Mouse (Mus musculus) large intestine, adult 2 months (tissue): ENCODE measurements at regions not wholly inside any gene's neighbourhood (a gene's known extent, or its start where the extent isn't known, plus 50 kb on each side); places are given as distances from the start of the nearest gene placed in this dataset.

Experiments
- DNase-seq: peaks from one replicate; pipeline ENCODE4 v3.0.0-alpha.2; 2012; ENCODE audit warnings: low read depth, low spot score
- WGBS: fragments of 180-500 bp; shearing (Covaris S2); methylation state at CpG from one replicate; pipeline ENCODE4 v1.1.7; 2018; 5-methylcytosine and 5-hydroxymethylcytosine counted together

DNA sequence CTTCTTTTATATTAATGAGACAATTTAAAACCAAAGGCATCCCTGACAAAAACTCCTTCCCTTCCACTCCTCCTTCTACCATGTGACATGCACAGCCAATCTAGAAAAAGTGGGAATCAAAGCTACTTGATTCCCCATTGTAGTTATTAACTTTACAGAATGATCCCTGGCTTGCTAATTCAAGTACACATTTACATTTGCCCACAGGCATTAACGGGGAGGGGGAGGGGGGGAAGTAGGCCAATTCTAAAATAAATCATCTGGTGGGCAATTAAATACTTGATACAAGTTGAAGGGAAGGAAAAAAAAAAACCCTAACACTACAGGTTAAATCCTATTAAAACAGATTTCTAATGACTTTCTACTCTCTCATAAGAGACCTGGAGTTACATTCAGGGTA, 152.8 kb downstream of the Sox4 start:
- DNase-seq = no peak
- WGBS = 68% methylated on average over 1 of the region's 1 CpGs

DNA sequence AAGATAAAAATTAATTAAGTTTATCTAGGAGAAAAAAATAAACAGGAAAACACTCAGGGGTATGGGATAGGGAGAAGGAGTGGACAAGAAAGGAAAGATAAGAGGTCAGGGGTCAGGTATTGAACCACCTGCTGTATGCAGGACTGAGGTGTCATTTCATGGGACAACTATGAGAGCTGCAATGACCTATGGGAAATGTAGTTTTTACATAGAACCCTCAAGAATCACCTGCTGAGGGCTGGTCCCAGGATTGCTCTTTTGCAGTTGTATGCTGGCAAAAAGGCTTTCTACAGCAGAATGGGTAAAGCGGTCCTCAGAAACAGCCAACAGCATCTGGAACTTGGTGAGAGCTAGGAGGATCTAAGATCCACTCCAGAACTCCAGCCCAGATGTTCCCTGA, 154.0 kb downstream of the Sox4 start:
- 93% methylated on average over 1 of the region's 1 CpGs for WGBS
- no peak for DNase-seq

DNA sequence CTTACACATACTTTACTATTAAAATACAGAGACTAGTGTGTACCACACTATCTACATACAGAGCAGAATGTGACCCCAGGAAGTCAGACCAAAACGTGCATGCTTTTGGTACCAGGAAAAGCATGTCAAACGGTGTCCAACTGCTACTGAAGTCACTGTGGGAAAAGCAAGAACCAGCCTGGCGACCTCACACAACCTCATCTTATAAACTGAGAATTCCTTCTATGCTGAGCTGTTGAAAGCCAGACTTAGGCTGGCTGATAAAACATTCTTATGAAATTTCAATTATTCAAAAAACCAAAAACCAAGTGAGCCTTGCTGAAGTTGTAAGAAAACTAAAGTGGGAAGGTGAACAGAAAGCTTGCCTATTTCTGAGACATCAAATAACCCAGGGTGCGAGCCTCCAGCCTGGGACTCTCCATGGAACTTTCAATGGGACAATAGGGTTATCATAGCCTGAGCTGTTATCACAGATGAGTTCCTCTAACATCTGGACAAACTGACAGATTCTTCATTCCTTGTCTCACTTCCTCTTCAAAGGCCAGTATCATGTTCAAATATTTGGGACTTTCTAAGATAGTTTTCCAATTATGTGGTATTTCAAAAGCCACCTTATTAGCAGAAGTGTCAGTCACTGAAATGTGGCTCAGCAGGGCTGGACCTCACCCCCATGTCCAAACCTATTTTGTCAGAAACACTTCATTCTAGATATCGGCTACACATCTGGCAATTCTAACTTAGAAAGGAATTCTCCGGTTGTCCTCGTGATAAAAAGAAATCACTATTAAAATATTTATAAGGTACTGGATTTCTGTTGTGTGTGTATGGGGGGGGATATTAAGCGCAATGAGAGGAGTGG, 155.7 kb downstream of the Sox4 start:
- 74% methylated on average over 8 of the region's 8 CpGs for WGBS
- DNase-seq = no peak

DNA sequence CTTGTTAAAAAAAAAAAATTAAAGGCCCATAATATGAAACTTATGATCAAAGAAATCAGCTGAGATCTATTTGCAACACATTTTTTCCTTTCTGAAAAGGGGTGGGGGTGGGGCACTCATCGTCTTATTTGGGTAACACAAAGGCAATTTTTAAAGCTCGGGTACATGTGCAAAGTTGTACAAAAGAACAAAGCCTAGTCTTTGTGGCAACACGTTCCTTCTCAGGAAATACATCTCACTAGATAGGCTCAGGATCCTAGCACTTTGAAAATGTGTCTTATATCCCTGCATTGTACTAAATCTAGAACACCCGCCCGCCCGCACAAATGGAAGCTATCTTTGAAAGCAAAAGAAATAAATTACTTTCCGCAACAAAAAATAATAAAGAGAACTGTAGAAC, 158.2 kb downstream of the Sox4 start:
- 84% methylated on average over 7 of the region's 7 CpGs for WGBS
- no peak for DNase-seq

DNA sequence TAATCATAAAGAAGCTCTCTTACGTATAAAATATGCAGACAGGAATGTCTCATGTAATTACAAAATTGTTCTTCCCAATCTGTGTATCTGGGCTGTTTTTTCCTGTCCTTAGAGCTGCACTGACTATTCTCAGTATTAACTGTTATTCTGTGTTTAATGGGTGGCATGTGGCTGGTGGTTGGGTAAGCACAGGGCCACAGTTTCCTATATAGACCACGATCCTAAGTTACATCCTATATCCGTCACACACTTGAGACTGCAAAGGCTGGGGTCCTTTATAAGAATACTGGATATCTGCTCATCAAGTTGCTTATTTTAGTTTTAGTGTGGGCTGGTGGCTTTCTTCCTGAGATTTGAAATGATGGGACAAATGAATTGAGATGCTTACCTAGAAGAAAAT, 159.0 kb downstream of the Sox4 start:
- WGBS = 82% methylated on average over 3 of the region's 3 CpGs
- no peak for DNase-seq

DNA sequence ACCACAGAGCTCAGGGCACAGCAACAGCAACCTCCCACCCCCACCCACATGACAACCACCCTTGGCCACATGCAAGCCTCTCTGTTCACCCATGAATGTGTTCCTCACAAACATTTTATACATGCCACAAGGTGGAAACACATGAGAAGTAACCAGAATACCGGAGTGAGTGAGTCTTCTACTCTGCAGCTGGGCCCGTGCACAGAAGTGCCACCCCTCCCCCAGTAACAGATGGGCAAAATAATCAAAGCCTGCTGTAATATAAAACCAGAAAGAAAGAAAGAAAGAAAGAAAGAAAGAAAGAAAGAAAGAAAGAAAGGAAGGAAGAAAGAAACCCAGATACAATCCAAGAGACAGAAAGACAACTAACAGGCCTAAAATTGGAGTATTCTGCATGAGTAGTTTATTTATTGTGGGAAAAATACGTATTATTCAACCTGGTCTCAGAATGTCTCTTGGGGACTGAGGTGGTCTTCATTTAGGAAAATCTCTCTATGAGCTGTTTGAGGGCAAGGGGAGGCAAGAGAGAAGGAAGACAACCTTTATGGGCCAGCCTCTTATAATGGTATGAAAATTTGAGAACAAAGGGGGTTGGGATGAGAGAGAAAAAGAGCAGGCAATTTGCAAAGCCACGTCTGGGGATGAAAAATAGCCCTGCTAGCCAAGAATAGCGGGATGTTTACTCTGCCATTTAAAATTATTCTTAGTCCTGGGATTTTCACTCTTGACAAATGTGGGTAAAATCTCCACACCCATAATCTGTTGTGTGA, 160.2 kb downstream of the Sox4 start:
- 72% methylated on average over 5 of the region's 5 CpGs for WGBS
- no peak for DNase-seq

DNA sequence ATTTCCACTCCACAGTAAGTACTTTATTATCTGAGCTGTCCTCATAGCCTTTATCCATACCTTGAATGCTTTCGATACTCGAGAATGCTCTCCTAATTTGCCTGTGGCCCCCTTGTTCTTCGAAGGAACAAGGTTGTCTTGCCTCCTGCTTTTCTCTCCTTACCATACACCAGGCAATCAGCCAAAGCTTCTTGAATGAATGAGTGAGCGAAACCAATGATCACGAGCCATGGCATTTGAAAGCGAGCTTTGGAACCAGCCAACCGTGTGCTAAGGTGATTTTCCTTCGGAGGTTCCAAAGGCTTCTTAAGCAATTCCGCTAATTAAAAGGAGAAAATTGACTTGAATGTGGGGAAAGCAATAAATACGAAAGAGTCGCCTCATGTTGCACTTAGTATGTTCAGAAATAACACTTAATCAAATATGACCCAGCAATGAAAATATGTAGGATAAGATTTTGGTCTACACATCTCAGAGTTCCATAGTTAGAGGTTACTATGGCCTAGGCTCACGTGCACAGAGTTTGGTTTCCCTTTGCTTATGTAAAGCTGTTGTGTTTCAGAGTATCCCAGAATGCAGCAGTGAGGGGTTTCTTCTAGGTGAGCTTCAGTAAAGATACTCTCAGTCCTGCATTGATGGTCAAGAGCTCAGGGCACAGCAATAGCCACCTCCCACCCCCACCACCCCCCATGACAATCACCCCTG, 160.9 kb downstream of the Sox4 start:
- DNase-seq = no peak
- WGBS = 94% methylated on average over 12 of the region's 12 CpGs

DNA sequence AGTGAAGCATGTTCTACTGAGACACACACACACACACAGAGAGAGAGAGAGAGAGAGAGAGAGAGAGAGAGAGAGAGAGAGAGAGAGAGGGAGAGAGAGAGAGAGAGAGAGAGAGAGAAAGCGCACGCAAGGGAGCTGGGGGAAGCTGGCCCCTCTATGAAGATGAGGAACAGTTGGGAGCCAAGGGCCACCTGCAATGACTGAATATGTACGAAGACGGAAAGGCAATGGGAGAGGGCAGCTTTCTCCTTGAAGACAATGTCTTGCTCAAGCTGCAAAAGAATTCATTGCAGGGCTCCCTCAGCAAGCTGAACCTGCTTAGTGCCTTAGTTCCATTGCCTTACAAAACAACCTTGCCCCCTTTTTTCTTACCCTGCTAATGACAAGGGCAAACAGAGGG, 163.1 kb downstream of the Sox4 start:
- no peak for DNase-seq
- WGBS = 85% methylated on average over 4 of the region's 4 CpGs

DNA sequence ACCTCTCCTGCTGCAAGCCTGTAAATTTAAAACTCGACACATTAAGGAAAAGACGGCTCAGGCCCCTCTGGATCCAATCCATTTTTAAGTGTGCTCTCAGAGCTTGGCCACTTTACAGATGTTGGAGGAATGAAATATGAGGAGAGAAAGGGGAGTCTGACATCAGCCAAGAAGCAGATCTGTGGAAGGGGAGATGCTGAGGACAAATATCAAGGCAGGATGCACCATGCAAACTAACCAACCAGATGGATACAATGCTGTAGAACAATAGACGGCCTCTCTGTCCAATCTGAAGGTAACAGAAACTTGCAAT, 166.2 kb downstream of the Sox4 start:
- no peak for DNase-seq
- WGBS = 61% methylated on average over 3 of the region's 3 CpGs

DNA sequence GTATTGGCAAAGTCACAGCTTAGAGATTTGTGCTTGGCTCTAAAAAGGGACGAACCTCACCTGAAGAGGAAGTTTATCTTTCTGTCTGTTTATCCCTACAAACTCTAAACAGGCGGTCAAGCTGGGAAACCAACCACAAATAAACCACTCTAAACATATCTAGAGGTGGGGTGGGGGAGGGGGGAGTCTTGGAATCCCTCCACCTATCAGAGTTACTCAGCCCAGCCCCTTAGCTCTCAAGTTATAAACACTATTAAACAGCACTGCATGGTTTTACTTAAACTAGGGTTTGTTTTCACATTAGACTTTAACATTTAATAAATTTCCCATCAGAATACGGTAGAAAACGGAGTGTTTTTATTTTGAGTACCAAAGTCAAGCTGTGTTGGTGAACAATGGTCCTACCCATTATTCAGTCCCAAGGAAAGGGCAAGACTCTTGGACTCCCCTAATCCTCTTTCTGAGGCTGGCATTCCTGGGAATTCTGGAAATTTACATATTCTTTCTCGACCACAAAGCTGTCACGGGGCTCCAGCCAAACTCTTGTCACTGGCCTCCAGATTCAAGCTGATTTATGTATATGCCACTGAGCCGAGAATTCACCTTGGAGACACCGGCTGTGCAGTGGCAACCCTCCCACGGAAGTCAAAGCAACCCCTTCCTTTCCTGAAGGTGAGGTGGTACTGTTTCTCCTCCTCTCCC, 166.7 kb downstream of the Sox4 start:
- 49% methylated on average over 9 of the region's 9 CpGs for WGBS
- no peak for DNase-seq

DNA sequence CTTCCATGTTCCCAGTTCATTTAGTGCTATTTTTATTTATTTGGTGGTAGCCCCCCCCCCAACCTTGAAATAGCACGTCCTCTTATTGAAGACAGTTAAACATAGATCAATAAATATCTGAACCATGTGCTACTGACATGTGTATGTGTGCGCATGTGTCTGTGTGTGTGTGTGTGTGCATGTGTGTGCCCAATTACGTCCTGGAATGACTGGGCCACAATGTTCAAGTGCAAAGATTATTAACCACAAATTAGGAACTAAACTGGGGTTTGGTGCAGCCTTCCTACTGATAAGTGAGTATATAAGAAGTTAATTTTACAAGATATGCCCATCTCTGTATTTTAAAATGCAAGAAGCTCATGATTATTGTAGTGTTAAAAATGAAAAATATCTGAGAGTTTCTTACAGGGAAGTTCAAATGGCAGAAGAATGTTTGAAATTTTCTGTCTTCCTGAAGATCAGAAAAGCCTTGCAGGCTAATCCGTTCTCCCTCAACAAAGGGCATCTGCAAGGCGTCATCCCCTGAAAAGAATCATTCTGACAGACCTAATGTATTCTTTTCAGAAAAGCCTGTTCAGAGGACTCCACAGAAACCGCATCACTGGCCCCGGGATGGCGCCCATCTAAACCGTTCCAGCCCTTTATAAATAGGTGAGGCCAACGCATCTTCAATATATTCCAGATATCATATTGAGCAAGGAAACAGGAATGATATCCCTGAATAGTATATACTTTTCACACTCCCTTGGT, 170.8 kb downstream of the Sox4 start:
- WGBS = 87% methylated on average over 10 of the region's 10 CpGs
- no peak for DNase-seq

DNA sequence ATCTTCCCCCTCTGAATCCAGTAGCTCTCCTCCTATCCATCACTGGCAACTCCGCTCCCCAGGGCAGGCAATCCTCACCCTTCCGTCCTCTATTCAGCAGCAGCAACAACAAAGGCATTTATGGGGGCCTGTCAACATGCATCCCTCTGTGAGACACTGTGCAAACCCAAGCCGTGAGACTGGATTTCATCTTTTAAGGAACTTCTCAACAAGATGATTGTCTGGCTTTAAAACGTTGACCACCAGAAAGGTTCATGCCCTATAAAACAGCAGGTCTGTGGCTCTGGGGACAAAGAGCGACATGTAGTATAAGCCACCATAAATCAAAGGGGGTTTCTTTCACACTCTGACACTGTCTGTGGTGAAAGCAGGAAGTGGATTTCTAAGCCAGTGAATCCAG, 171.4 kb downstream of the Sox4 start:
- no peak for DNase-seq
- WGBS = 64% methylated on average over 5 of the region's 5 CpGs

DNA sequence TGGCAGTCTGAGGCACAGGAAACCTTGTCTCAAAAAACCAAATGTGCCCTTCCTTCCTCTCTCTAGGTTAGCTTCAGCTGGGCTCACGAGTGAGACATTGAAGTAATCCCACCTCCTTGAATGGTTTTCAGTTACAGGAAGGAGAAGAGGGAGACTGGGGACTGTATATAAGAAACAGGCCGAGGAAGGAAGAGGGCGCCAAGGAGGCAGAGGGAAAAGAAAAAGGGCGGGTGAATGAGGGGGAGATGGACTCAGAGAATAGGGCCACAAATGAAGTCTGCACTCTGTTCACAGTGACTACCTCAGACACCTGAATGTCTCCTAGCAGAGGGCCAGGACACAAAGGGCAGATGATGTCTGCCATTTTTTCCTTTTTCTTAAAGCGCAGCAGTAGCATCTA, 171.9 kb downstream of the Sox4 start:
- DNase-seq = no peak
- WGBS = 62% methylated on average over 5 of the region's 5 CpGs

DNA sequence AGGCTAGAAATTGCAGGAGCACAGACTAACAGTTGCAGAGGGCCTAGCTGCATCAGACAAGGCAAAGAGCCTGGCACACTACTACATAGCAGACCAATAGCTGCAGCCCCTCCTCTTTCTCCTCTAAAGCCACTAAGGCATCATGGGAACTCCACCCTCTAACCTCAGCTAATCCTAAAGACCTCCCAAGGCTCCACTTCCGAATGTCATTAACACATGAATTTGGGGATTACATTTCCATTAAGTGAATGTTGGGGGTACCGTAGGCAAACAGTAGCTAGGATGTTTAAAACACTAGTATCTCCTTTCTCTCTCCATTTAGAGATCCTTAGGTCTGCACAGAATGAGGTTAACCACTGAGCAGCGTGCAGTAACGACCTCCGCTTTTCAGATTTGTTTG, 173.1 kb downstream of the Sox4 start:
- DNase-seq = no peak
- 90% methylated on average over 5 of the region's 5 CpGs for WGBS

DNA sequence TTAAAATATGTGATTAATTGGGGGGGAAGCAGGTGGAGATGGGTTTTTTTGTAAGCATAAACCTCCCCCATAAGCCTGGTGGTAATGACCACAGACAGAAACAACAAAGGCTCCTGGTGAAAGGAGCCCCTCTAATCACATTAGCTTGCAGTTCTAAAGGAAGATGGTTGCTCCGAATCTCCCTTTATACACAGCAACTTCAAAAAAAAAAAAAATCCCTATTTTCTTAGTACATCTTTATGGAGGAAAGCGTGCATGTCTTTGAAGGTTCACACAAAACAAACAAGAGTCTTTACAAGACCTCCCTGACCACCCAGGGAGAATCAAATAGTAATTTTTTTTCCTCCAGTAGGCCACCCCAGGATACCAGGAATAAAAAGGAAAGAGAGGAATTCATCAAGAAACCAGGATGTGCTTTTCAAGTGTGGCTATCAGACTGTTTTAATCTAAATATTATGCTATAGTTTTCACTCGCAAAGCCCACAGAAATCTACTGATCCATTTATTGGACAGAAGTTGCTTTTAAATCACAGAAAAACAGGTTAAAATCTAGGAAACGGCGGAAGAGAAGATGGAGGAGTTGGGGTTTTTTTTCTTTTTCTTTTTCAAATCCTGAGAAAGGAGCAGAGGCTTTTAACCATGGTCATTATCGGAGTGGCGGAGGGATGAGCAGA, 178.2 kb downstream of the Sox4 start:
- 90% methylated on average over 7 of the region's 7 CpGs for WGBS
- DNase-seq = no peak

DNA sequence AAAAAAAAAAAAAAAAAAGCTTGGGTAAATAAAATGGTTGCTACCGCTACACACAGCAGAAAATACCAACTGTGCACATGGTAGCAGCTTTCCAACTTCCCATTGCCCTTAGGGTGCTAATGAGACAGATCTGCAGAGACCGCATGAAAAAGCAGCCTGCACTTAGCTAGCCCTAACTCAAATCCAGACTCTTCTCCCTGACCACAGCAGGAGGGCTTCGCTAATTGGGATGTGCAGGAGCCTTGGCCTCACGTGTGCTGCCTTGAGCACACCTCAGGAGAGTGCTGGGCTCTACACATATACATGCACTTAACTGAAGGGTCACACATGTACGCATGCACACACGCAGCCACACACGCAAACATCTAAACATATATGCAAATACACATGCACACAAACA, 178.9 kb downstream of the Sox4 start:
- no peak for DNase-seq
- 94% methylated on average over 7 of the region's 7 CpGs for WGBS

DNA sequence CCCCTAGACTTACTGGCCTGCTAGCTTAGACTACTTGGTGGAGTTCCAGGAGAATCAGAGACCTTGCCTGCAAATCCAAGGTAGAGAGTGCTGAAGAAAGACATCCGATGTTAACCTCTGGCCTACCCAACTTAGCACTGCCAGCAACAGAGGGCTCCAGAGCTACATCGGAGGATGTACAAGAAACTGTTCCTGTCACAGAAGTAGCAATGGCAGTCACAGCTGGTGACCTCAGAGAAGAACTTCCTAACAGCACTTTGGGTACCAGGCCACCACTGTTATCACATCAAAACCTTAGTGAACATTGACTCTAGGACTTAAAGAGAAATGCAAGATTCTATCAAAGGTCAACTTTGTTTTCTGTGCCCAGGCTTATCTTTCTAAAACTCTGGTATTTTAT, 180.0 kb downstream of the Sox4 start:
- DNase-seq = no peak
- 79% methylated on average over 2 of the region's 2 CpGs for WGBS

DNA sequence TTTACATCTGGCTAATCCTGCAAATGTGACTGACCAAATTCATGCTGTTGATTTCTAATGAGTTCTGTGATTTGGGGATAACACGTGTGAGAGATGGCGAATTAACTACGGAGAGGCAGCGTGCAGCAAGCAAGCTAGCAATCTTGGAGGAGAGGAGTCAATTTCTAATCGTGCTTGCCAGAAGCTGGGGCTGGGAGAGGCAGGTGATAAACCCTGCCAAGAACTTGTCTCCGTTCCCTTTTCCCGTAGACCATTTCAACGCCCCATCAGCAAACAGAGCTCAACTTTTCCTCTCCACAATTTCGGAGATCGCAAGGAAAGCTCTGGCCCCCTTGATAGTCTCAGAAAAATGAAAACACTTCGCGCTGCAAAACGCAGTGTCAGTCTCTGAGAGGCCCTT, 183.0 kb downstream of the Sox4 start:
- WGBS = 31% methylated on average over 13 of the region's 13 CpGs
- DNase-seq = no peak

DNA sequence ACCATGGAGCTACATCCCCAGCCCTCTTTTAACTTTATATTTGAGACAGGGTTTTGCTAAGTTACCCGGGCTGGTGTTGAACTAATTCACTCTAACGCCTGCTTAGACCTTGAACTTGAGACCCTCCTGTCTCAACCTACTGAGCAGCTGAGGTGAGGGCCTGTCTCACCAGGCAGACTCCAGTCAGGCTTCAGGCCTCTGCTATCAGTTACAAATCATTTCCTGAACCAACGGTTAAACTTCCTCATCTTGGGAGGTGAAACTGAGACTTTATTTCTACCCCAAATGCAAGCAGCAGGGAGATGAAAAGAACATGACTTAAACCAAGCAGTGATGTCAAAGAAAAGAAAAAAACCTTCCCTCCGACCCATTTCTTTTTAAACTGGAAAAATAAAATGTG, 183.5 kb downstream of the Sox4 start:
- 54% methylated on average over 4 of the region's 4 CpGs for WGBS
- DNase-seq = no peak
